Mouse (Mus musculus) left cerebral cortex, postnatal 25 days (tissue): ENCODE data around the gene Stk26. TPM values are rescaled to one million over a fixed set of nuclear protein-coding genes. Genes with fewer than 3 reads are reported as not detected.
A peak's percentile ranks its signal among the peaks of the same experiment; 100 is the strongest.

Experiments
- DNase-seq, 2 experiments: peaks; one replicate each; pipeline ENCODE4 v3.0.0; 2022; ENCODE audit warnings: low spot score in 2 of 2, mixed read lengths in 1 of 2
- intact Hi-C: fragments of 180-260 bp; cut with DNase I; formaldehyde crosslinking; loops from one replicate; pipeline ENCODE4 v1.15.1; 2025
- total RNA-seq, 2 experiments: library from RNA; stranded (reverse); gene quantifications; 2 replicates each; pipeline ENCODE4 v1.2.3; 2021

Gene Stk26
- total RNA-seq, 2 experiments from 2014 or later = 1.7 to 4.4 TPM

GRCm38 (mm10) chrX:50918754-50919153, 77.9 kb downstream of the Stk26 start:
- intact Hi-C loops = no loop called here
- DNase-seq = peak in 1 of 2 experiments; percentile 16

GRCm38 (mm10) chrX:50924629-50925364, 84.0 kb downstream of the Stk26 start:
- peak in 1 of 2 experiments; percentile 8 for DNase-seq
- intact Hi-C loops = loop anchor here (1.0 kb wide), 1 partner anchor 249 kb away; no protein-coding TSS in a partner anchor

GRCm38 (mm10) chrX:50926893-50927545, 86.2 kb downstream of the Stk26 start:
- intact Hi-C loops = no loop called here
- DNase-seq = no peak

GRCm38 (mm10) chrX:50930309-50930708, 89.5 kb downstream of the Stk26 start:
- DNase-seq = no peak
- intact Hi-C loops = no loop called here

- intact Hi-C loops = no loop called here
- DNase-seq = no peak
Observed at GRCm38 (mm10) chrX:50937117-50937516, 96.3 kb downstream of the Stk26 start.

GRCm38 (mm10) chrX:50942610-50943009, 101.8 kb downstream of the Stk26 start, which contains the start of gene Frmd7:
Gene Frmd7 (minus strand): TSS chrX:50942710.
- intact Hi-C loops = no loop called here
- DNase-seq = no peak

Other genes with a start within 250 kb of the Stk26 start
- under 1 TPM; 0.53 to 0.85 TPM for gene Frmd7, start 101.7 kb downstream of the Stk26 start, total RNA-seq
- 10 to 100 TPM; 26.1 to 27.8 TPM for gene Rap2c, start 177.0 kb downstream of the Stk26 start, total RNA-seq